Mouse (Mus musculus) liver, embryonic 12.5 days (tissue): ENCODE measurements around the gene Olfr960. TPM values are rescaled to one million over a fixed set of nuclear protein-coding genes. Genes with fewer than 3 reads are reported as not detected.

ENCODE experiments used
- ATAC-seq: fragments of 200-750 bp; cut with Nextera tagmentation; 2 replicates; pipeline ENCODE4 v1.8.0; 2017; ENCODE audit warnings: moderate number of reproducible peaks, mild to moderate bottlenecking, moderate library complexity
- H3K27ac ChIP-seq: fragments of 300-500 bp; sonication (generic); 2 replicates; pipeline ENCODE4 v1.5.1; 2016; ENCODE audit warnings: mild to moderate bottlenecking
- H3K27me3 ChIP-seq: fragments of 300-500 bp; sonication (generic); replicated peaks from 2 replicates; pipeline ENCODE4 v1.6.1; 2016; ENCODE audit warnings: mild to moderate bottlenecking, moderate library complexity
- H3K36me3 ChIP-seq: fragments of 300-500 bp; sonication (generic); 2 replicates; pipeline ENCODE4 v1.6.1; 2016; ENCODE audit warnings: mild to moderate bottlenecking, moderate library complexity
- H3K4me1 ChIP-seq: fragments of 300-500 bp; sonication (generic); 2 replicates; pipeline ENCODE4 v1.6.1; 2016
- H3K4me2 ChIP-seq: fragments of 300-500 bp; sonication (generic); 2 replicates; pipeline ENCODE4 v1.6.1; 2016; ENCODE audit warnings: mild to moderate bottlenecking, moderate library complexity
- H3K4me3 ChIP-seq: fragments of 300-500 bp; sonication (generic); 2 replicates; pipeline ENCODE4 v1.5.1; 2016; ENCODE audit warnings: mild to moderate bottlenecking, moderate library complexity
- H3K9ac ChIP-seq: fragments of 300-500 bp; sonication (generic); 2 replicates; pipeline ENCODE4 v1.6.1; 2016; ENCODE audit warnings: mild to moderate bottlenecking, moderate library complexity
- H3K9me3 ChIP-seq: fragments of 300-500 bp; sonication (generic); replicated peaks from 2 replicates; pipeline ENCODE4 v1.6.1; 2016; ENCODE audit warnings: mild to moderate bottlenecking, moderate library complexity
- WGBS: fragments of 180-500 bp; shearing (Covaris S2); methylation state at CpG from one replicate; pipeline ENCODE4 v1.1.7; 2016; ENCODE audit not compliant: insufficient replicate concordance; 5-methylcytosine and 5-hydroxymethylcytosine counted together
- polyA plus RNA-seq: library from polyadenylated mRNA; unstranded; fragments of >200 nt; fragmentation: Nextera tagmentation; extraction: Ambion mirVana; gene quantifications from 2 replicates; pipeline ENCODE4 v1.2.1, GENCODE M21; 2016

The Olfr960 gene
- polyA plus RNA-seq, result not detected in 2 replicates

- Histone ChIP-seq H3K9me3 (no peaks in the 10 kb centered on the region), H3K36me3 (no peaks in the 10 kb centered on the region), H3K9ac (no peak within 1 kb of the TSS), H3K4me1 (no peaks in the 10 kb centered on the region), H3K4me2 (no peak within 1 kb of the TSS), H3K4me3 (no peak within 1 kb of the TSS), H3K27ac (no peak within 1 kb of the TSS), H3K27me3 (no peaks in the 10 kb centered on the region)
- 46% methylated on average over 1 of the region's 1 CpGs for WGBS
- ATAC-seq, result no peak
Observed at GRCm38 (mm10) chr9:39621073-39621472, at the start of gene Olfr960. Gene Olfr960, plus strand, starts transcription at chr9:39621373.

- Histone ChIP-seq H3K27me3 (no peaks in the 10 kb centered on the region), H3K9ac (no peak within 1 kb of the TSS), H3K9me3 (no peaks in the 10 kb centered on the region), H3K4me2 (no peak within 1 kb of the TSS), H3K4me3 (no peak within 1 kb of the TSS), H3K27ac (no peak within 1 kb of the TSS), H3K4me1 (no peaks in the 10 kb centered on the region), H3K36me3 (no peaks in the 10 kb centered on the region)
- WGBS, result 58% methylated on average over 3 of the region's 3 CpGs
- ATAC-seq, result no peak
Observed at GRCm38 (mm10) chr9:39575469-39575868, 45.7 kb upstream of the Olfr960 start, which contains the start of gene Olfr959. Gene Olfr959, minus strand, starts transcription at chr9:39575569.

- Histone ChIP-seq H3K27me3 (no peaks in the 10 kb centered on the region), H3K36me3 (no peaks in the 10 kb centered on the region), H3K4me1 (no peaks in the 10 kb centered on the region), H3K27ac (no peak overlapping the region), H3K4me2 (no peak overlapping the region), H3K9ac (no peak overlapping the region), H3K9me3 (no peaks in the 10 kb centered on the region), H3K4me3 (no peak overlapping the region)
- WGBS, result 67% methylated on average over 5 of the region's 5 CpGs
- no peak for ATAC-seq
Observed at GRCm38 (mm10) chr9:39577050-39577449, 44.1 kb upstream of the Olfr960 start.

GRCm38 (mm10) chr9:39602536-39603332, 18.4 kb upstream of the Olfr960 start:
- no peaks in the 10 kb centered on the region for H3K36me3 ChIP-seq
- peak overlapping the region; percentile 50 for H3K4me2 ChIP-seq
- no peak overlapping the region for H3K27ac ChIP-seq
- WGBS, result 3% methylated on average over 19 of the region's 19 CpGs
- ATAC-seq, result no peak
- peaks cover 17% of the 10 kb centered on the region for H3K27me3 ChIP-seq
- H3K4me1 ChIP-seq, result no peaks in the 10 kb centered on the region
- no peaks in the 10 kb centered on the region for H3K9me3 ChIP-seq
- peak overlapping the region; percentile 32; the same call in 1 of the 2 replicates for H3K4me3 ChIP-seq
- no peak overlapping the region for H3K9ac ChIP-seq

GRCm38 (mm10) chr9:39603333-39603845, 17.8 kb upstream of the Olfr960 start:
- no peak overlapping the region for H3K27ac ChIP-seq
- H3K36me3 ChIP-seq, result no peaks in the 10 kb centered on the region
- peak overlapping the region; percentile 32; the same call in 1 of the 2 replicates for H3K4me3 ChIP-seq
- peak overlapping the region; percentile 50 for H3K4me2 ChIP-seq
- H3K27me3 ChIP-seq, result peaks cover 17% of the 10 kb centered on the region
- WGBS, result 2% methylated on average over 9 of the region's 9 CpGs
- ATAC-seq, result no peak
- no peak overlapping the region for H3K9ac ChIP-seq
- H3K4me1 ChIP-seq, result no peaks in the 10 kb centered on the region
- H3K9me3 ChIP-seq, result no peaks in the 10 kb centered on the region

- WGBS, result 4% methylated on average over 8 of the region's 8 CpGs
- ATAC-seq, result no peak
- Histone ChIP-seq H3K9me3 (no peaks in the 10 kb centered on the region), H3K4me2 (peak within 1 kb of the TSS; percentile 50), H3K27me3 (peaks cover 17% of the 10 kb centered on the region), H3K4me3 (peak within 1 kb of the TSS; percentile 32; the same call in 1 of the 2 replicates), H3K27ac (no peak within 1 kb of the TSS), H3K9ac (no peak within 1 kb of the TSS), H3K4me1 (no peaks in the 10 kb centered on the region), H3K36me3 (no peaks in the 10 kb centered on the region)
Observed at GRCm38 (mm10) chr9:39603999-39604453, 17.1 kb upstream of the Olfr960 start, which contains the start of gene AW551984. Gene AW551984, minus strand, starts transcription at chr9:39604403.

GRCm38 (mm10) chr9:39608497-39608896, 12.7 kb upstream of the Olfr960 start:
- no peak for ATAC-seq

GRCm38 (mm10) chr9:39610355-39610754, 10.8 kb upstream of the Olfr960 start, which contains the start of gene Olfr148:
Gene Olfr148, plus strand, starts transcription at chr9:39610655.
- H3K27me3 ChIP-seq, result no peaks in the 10 kb centered on the region
- H3K4me2 ChIP-seq, result no peak within 1 kb of the TSS
- H3K9me3 ChIP-seq, result no peaks in the 10 kb centered on the region
- H3K4me1 ChIP-seq, result no peaks in the 10 kb centered on the region
- no peak for ATAC-seq
- no peak within 1 kb of the TSS for H3K4me3 ChIP-seq
- H3K27ac ChIP-seq, result no peak within 1 kb of the TSS
- no peak within 1 kb of the TSS for H3K9ac ChIP-seq
- H3K36me3 ChIP-seq, result no peaks in the 10 kb centered on the region
- WGBS, result 58% methylated on average over 3 of the region's 3 CpGs

More at GRCm38 (mm10) chr9:39608497-39608896, 12.7 kb upstream of the Olfr960 start:
- Histone ChIP-seq H3K36me3 (no peaks in the 10 kb centered on the region), H3K27ac (no peak overlapping the region), H3K4me3 (no peak overlapping the region), H3K4me1 (no peaks in the 10 kb centered on the region), H3K9ac (no peak overlapping the region), H3K9me3 (no peaks in the 10 kb centered on the region), H3K27me3 (peaks cover 5% of the 10 kb centered on the region), H3K4me2 (no peak overlapping the region)

- WGBS, result 43% methylated on average over 1 of the region's 1 CpGs
- no peak for ATAC-seq
- Histone ChIP-seq H3K4me1 (no peaks in the 10 kb centered on the region), H3K9me3 (no peaks in the 10 kb centered on the region), H3K27ac (no peak overlapping the region), H3K9ac (no peak overlapping the region), H3K4me3 (no peak overlapping the region), H3K27me3 (no peaks in the 10 kb centered on the region), H3K36me3 (no peaks in the 10 kb centered on the region), H3K4me2 (no peak overlapping the region)
Observed at GRCm38 (mm10) chr9:39611953-39612352, 9.2 kb upstream of the Olfr960 start.

- no peak overlapping the region for H3K4me3 ChIP-seq
- no peak overlapping the region for H3K27ac ChIP-seq
- ATAC-seq, result no peak
- H3K36me3 ChIP-seq, result no peaks in the 10 kb centered on the region
- no peaks in the 10 kb centered on the region for H3K4me1 ChIP-seq
- WGBS, result 62% methylated on average over 3 of the region's 3 CpGs
- no peak overlapping the region for H3K4me2 ChIP-seq
- H3K9me3 ChIP-seq, result no peaks in the 10 kb centered on the region
- no peaks in the 10 kb centered on the region for H3K27me3 ChIP-seq
- H3K9ac ChIP-seq, result no peak overlapping the region
Observed at GRCm38 (mm10) chr9:39623783-39624182, 2.6 kb downstream of the Olfr960 start.

- no peak for ATAC-seq
- no peaks in the 10 kb centered on the region for H3K9me3 ChIP-seq
- no peak overlapping the region for H3K4me2 ChIP-seq
- H3K9ac ChIP-seq, result no peak overlapping the region
- H3K4me3 ChIP-seq, result no peak overlapping the region
- no peaks in the 10 kb centered on the region for H3K4me1 ChIP-seq
- H3K27ac ChIP-seq, result no peak overlapping the region
- no peaks in the 10 kb centered on the region for H3K27me3 ChIP-seq
- WGBS, result 48% methylated on average over 2 of the region's 2 CpGs
- no peaks in the 10 kb centered on the region for H3K36me3 ChIP-seq
Observed at GRCm38 (mm10) chr9:39624711-39625110, 3.5 kb downstream of the Olfr960 start.

- no peaks in the 10 kb centered on the region for H3K9me3 ChIP-seq
- no peak for ATAC-seq
- no peak overlapping the region for H3K9ac ChIP-seq
- no peaks in the 10 kb centered on the region for H3K27me3 ChIP-seq
- WGBS, result 58% methylated on average over 2 of the region's 2 CpGs
- no peaks in the 10 kb centered on the region for H3K4me1 ChIP-seq
- H3K27ac ChIP-seq, result no peak overlapping the region
- no peak overlapping the region for H3K4me3 ChIP-seq
- H3K4me2 ChIP-seq, result no peak overlapping the region
- H3K36me3 ChIP-seq, result no peaks in the 10 kb centered on the region
Observed at GRCm38 (mm10) chr9:39629069-39629468, 7.9 kb downstream of the Olfr960 start.
